Comparison of ENCODE assay signal across 22 mouse cellular contexts in the genomic region with DNA sequence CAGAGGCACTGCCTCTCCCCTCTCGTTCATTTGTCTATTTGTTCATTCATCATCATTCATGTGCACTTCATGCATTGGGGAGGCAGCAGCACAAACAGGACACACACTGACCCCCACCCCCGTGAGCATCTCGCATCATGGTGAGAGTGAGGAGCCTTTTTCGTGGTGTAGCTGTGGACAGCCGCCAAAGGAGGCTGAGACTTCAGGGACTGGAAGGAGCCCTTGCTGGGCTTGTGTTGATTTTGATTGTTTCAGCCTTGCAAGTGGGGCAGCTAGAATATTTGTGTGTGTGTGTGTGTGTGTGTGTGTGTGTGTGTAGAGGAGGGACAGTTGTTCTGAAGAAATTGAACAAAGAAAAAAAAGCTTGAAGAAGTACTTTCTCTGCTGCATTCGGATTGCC.
A peak's percentile ranks its signal among the peaks of the same experiment; 100 is the strongest.
DNase-seq lines count a peak whose midpoint lies in the region; ATAC-seq lines count a peak whose summit lies in the region.
"Had no signal": no experiment of that assay in that cellular context is flagged by ENCODE, and none has a peak within 500 bp of the region (broad histone marks: within the 10 kb centered on the region; RNA-seq: fewer than 3 reads in every experiment).

No protein-coding gene starts in this region.

- H3K9ac ChIP-seq in heart, embryonic 12.5 days = no peak overlapping the region
- H3K9ac ChIP-seq in midbrain, embryonic 11.5 days (ENCODE audit: low read length) = no peak overlapping the region
- H3K9ac ChIP-seq in midbrain, embryonic 15.5 days = no peak overlapping the region

- no peaks in the 10 kb centered on the region for H3K27me3 ChIP-seq in heart, embryonic 12.5 days (replicated peaks)
- H3K27me3 ChIP-seq in midbrain, embryonic 11.5 days (ENCODE audit: control insufficient read depth, insufficient read depth, low read length) = no peaks in the 10 kb centered on the region
- H3K27me3 ChIP-seq in midbrain, embryonic 15.5 days (replicated peaks) = no peaks in the 10 kb centered on the region
- H3K27me3 ChIP-seq: CH12.LX, Patski had no signal

- ATAC-seq in heart, embryonic 12.5 days (ENCODE audit: insufficient number of reproducible peaks, low FRiP score) = no peak
- ATAC-seq in midbrain, embryonic 11.5 days (ENCODE audit: low FRiP score) = no peak
- ATAC-seq in midbrain, embryonic 15.5 days (replicated peaks) = no peak
- ATAC-seq: activated CD4-positive, CD25-positive, alpha-beta regulatory T cell, adult 4 months; CD4-positive, CD25-positive, alpha-beta regulatory T cell, adult 4 months; Patski had no signal

- 0 out of 2 replicates have a peak, but pooled peaks cover 11% of the 10 kb centered on the region for H3K36me3 ChIP-seq in heart, embryonic 12.5 days
- no peaks in the 10 kb centered on the region for H3K36me3 ChIP-seq in midbrain, embryonic 11.5 days (ENCODE audit: control insufficient read depth, insufficient read depth, low read length)
- no peaks in the 10 kb centered on the region for H3K36me3 ChIP-seq in midbrain, embryonic 15.5 days (replicated peaks)
- H3K36me3 ChIP-seq: G1E had no signal

- 74% methylated on average over 6 of the region's 6 CpGs for WGBS in heart, embryonic 12.5 days
- WGBS in midbrain, embryonic 11.5 days = 77% methylated on average over 6 of the region's 6 CpGs
- WGBS in midbrain, embryonic 15.5 days = 69% methylated on average over 6 of the region's 6 CpGs

- no peak overlapping the region for H3K27ac ChIP-seq in heart, embryonic 12.5 days (ENCODE audit: poor library complexity, severe bottlenecking)
- H3K27ac ChIP-seq in midbrain, embryonic 11.5 days (ENCODE audit: low read depth, low read length) = no peak overlapping the region
- no peak overlapping the region for H3K27ac ChIP-seq in midbrain, embryonic 15.5 days

- H3K4me2 ChIP-seq in heart, embryonic 12.5 days = no peak overlapping the region
- H3K4me2 ChIP-seq in midbrain, embryonic 11.5 days = no peak overlapping the region
- H3K4me2 ChIP-seq in midbrain, embryonic 15.5 days = no peak overlapping the region

- no peak overlapping the region for H3K4me3 ChIP-seq in heart, embryonic 12.5 days
- H3K4me3 ChIP-seq in midbrain, embryonic 11.5 days (ENCODE audit: low read depth, low read length) = no peak overlapping the region
- H3K4me3 ChIP-seq in midbrain, embryonic 15.5 days = no peak overlapping the region

- DNase-seq in heart, adult 11 months = peak; percentile 74
- peak; percentile 2 for DNase-seq in midbrain, embryonic 11.5 days (ENCODE audit: low spot score, missing footprints)
- DNase-seq in NIH3T3 (ENCODE audit: low read depth) = peak; percentile 25
- no peak for DNase-seq in right cerebral cortex, adult 18-20 months
- DNase-seq: adrenal gland, adult 2 months; adrenal gland, adult 8-10 months; adrenal gland, postnatal 10 days; adrenal gland, postnatal 14 days; adrenal gland, postnatal 25 days; adrenal gland, postnatal 36 days; B cell, adult 2 months; cerebellum, adult 11 months; cerebellum, adult 11-12 months; cerebellum, adult 18-20 months; cerebellum, adult 2 months had no signal

- H3K9me3 ChIP-seq in heart, embryonic 12.5 days (replicated peaks) = no peaks in the 10 kb centered on the region
- no peaks in the 10 kb centered on the region for H3K9me3 ChIP-seq in midbrain, embryonic 11.5 days (ENCODE audit: control insufficient read depth, low read length)
- no peaks in the 10 kb centered on the region for H3K9me3 ChIP-seq in midbrain, embryonic 15.5 days

- peaks cover 39% of the 10 kb centered on the region for H3K4me1 ChIP-seq in heart, embryonic 12.5 days (replicated peaks)
- no peaks in the 10 kb centered on the region for H3K4me1 ChIP-seq in midbrain, embryonic 11.5 days (ENCODE audit: control insufficient read depth, insufficient read depth, low read length)
- H3K4me1 ChIP-seq in midbrain, embryonic 15.5 days = no peaks in the 10 kb centered on the region
